Mouse (Mus musculus): ENCODE measurements around the gene Pdzrn3. TPM values are rescaled to one million over a fixed set of nuclear protein-coding genes. Genes with fewer than 3 reads are reported as not detected.

Pdzrn3 gene
- 22.9 and 24.6 TPM in 2 replicates for polyA plus RNA-seq (2015; fragmentation: Nextera tagmentation; extraction: Ambion mirVana)

GRCm38 (mm10) chr6:101377167-101377934, at the start of gene Pdzrn3:
TSS of gene Pdzrn3 (minus strand) at chr6:101377897.
- H3K9ac ChIP-seq (replicated peaks) = peak within 1 kb of the TSS; percentile 55
- under 1% methylated on average over 95 of the region's 111 CpGs for WGBS
- H3K36me3 ChIP-seq = no peaks in the 10 kb centered on the region
- H3K4me2 ChIP-seq = peak within 1 kb of the TSS; percentile 99
- H3K4me3 ChIP-seq (replicated peaks) = peak within 1 kb of the TSS; percentile 52
- H3K9me3 ChIP-seq (replicated peaks) = no peaks in the 10 kb centered on the region
- peaks cover 13% of the 10 kb centered on the region for H3K27me3 ChIP-seq (replicated peaks)
- peak; percentile 76 for ATAC-seq (ENCODE audit: low FRiP score)
- peak within 1 kb of the TSS; percentile 70 for H3K27ac ChIP-seq (replicated peaks)
- H3K4me1 ChIP-seq = peaks cover 35% of the 10 kb centered on the region

GRCm38 (mm10) chr6:101427296-101427695, 49.6 kb upstream of the Pdzrn3 start:
- H3K9me3 ChIP-seq (replicated peaks) = no peaks in the 10 kb centered on the region
- no peak overlapping the region for H3K9ac ChIP-seq (replicated peaks)
- H3K36me3 ChIP-seq = no peaks in the 10 kb centered on the region
- WGBS = 92% methylated on average over 3 of the region's 3 CpGs
- H3K4me3 ChIP-seq (replicated peaks) = no peak overlapping the region
- H3K27ac ChIP-seq (replicated peaks) = no peak overlapping the region
- no peaks in the 10 kb centered on the region for H3K27me3 ChIP-seq (replicated peaks)
- no peak overlapping the region for H3K4me2 ChIP-seq
- H3K4me1 ChIP-seq = peaks cover 6% of the 10 kb centered on the region
- ATAC-seq (ENCODE audit: low FRiP score) = no peak

- no peak for ATAC-seq (ENCODE audit: low FRiP score)
- WGBS = 43% methylated on average over 4 of the region's 4 CpGs
These were observed 48.6 kb upstream of the Pdzrn3 start for GRCm38 (mm10) chr6:101426301-101426700.

GRCm38 (mm10) chr6:101422084-101422954, 44.6 kb upstream of the Pdzrn3 start:
- no peak for ATAC-seq (ENCODE audit: low FRiP score)
- 29% methylated on average over 10 of the region's 10 CpGs for WGBS
- Histone ChIP-seq H3K36me3 (no peaks in the 10 kb centered on the region), H3K4me1 (peaks cover 6% of the 10 kb centered on the region), H3K27me3 (replicated peaks) (no peaks in the 10 kb centered on the region; the same call in 1 of the 2 replicates), H3K4me2 (no peak overlapping the region), H3K27ac (replicated peaks) (no peak overlapping the region), H3K9ac (replicated peaks) (no peak overlapping the region), H3K9me3 (replicated peaks) (no peaks in the 10 kb centered on the region), H3K4me3 (replicated peaks) (no peak overlapping the region)

More at GRCm38 (mm10) chr6:101426301-101426700, 48.6 kb upstream of the Pdzrn3 start:
- H3K4me1 ChIP-seq = peaks cover 6% of the 10 kb centered on the region
- no peak overlapping the region for H3K27ac ChIP-seq (replicated peaks)
- no peak overlapping the region for H3K9ac ChIP-seq (replicated peaks)
- H3K36me3 ChIP-seq = no peaks in the 10 kb centered on the region
- H3K9me3 ChIP-seq (replicated peaks) = no peaks in the 10 kb centered on the region
- H3K27me3 ChIP-seq (replicated peaks) = no peaks in the 10 kb centered on the region
- no peak overlapping the region for H3K4me2 ChIP-seq
- no peak overlapping the region for H3K4me3 ChIP-seq (replicated peaks)

GRCm38 (mm10) chr6:101418213-101418612, 40.5 kb upstream of the Pdzrn3 start:
- H3K4me3 ChIP-seq (replicated peaks) = no peak overlapping the region
- WGBS = 74% methylated on average over 5 of the region's 5 CpGs
- H3K27me3 ChIP-seq (replicated peaks) = no peaks in the 10 kb centered on the region; the same call in 1 of the 2 replicates
- H3K9me3 ChIP-seq (replicated peaks) = no peaks in the 10 kb centered on the region
- no peak overlapping the region for H3K4me2 ChIP-seq
- H3K27ac ChIP-seq (replicated peaks) = no peak overlapping the region
- ATAC-seq (ENCODE audit: low FRiP score) = no peak
- H3K9ac ChIP-seq (replicated peaks) = no peak overlapping the region
- H3K36me3 ChIP-seq = no peaks in the 10 kb centered on the region
- H3K4me1 ChIP-seq = no peaks in the 10 kb centered on the region

GRCm38 (mm10) chr6:101411701-101412100, 34.0 kb upstream of the Pdzrn3 start:
- H3K4me2 ChIP-seq = no peak overlapping the region
- no peaks in the 10 kb centered on the region for H3K27me3 ChIP-seq (replicated peaks)
- no peaks in the 10 kb centered on the region for H3K4me1 ChIP-seq
- H3K9ac ChIP-seq (replicated peaks) = no peak overlapping the region
- no peak overlapping the region for H3K4me3 ChIP-seq (replicated peaks)
- no peak for ATAC-seq (ENCODE audit: low FRiP score)
- 11% methylated on average over 1 of the region's 1 CpGs for WGBS
- H3K36me3 ChIP-seq = no peaks in the 10 kb centered on the region
- H3K9me3 ChIP-seq (replicated peaks) = no peaks in the 10 kb centered on the region
- H3K27ac ChIP-seq (replicated peaks) = no peak overlapping the region

- WGBS = 10% methylated on average over 2 of the region's 2 CpGs
These were observed 33.4 kb upstream of the Pdzrn3 start for GRCm38 (mm10) chr6:101411064-101411463.

GRCm38 (mm10) chr6:101396711-101397110, 19.0 kb upstream of the Pdzrn3 start:
- no peaks in the 10 kb centered on the region for H3K4me1 ChIP-seq
- no peaks in the 10 kb centered on the region for H3K36me3 ChIP-seq
- H3K27ac ChIP-seq (replicated peaks) = no peak overlapping the region
- H3K4me2 ChIP-seq = no peak overlapping the region
- H3K27me3 ChIP-seq (replicated peaks) = no peaks in the 10 kb centered on the region
- H3K9me3 ChIP-seq (replicated peaks) = no peaks in the 10 kb centered on the region
- no peak overlapping the region for H3K9ac ChIP-seq (replicated peaks)
- no peak overlapping the region for H3K4me3 ChIP-seq (replicated peaks)
- 89% methylated on average over 4 of the region's 4 CpGs for WGBS
- no peak for ATAC-seq (ENCODE audit: low FRiP score)

More at GRCm38 (mm10) chr6:101411064-101411463, 33.4 kb upstream of the Pdzrn3 start:
- Histone ChIP-seq H3K4me2 (no peak overlapping the region), H3K4me3 (replicated peaks) (no peak overlapping the region), H3K27ac (replicated peaks) (no peak overlapping the region), H3K9ac (replicated peaks) (no peak overlapping the region), H3K27me3 (replicated peaks) (no peaks in the 10 kb centered on the region), H3K36me3 (no peaks in the 10 kb centered on the region), H3K4me1 (no peaks in the 10 kb centered on the region), H3K9me3 (replicated peaks) (no peaks in the 10 kb centered on the region)
- ATAC-seq (ENCODE audit: low FRiP score) = no peak

- no peaks in the 10 kb centered on the region for H3K36me3 ChIP-seq
- no peak overlapping the region for H3K9ac ChIP-seq (replicated peaks)
- no peak overlapping the region for H3K4me2 ChIP-seq
- no peaks in the 10 kb centered on the region for H3K27me3 ChIP-seq (replicated peaks)
- ATAC-seq (ENCODE audit: low FRiP score) = no peak
- no peaks in the 10 kb centered on the region for H3K4me1 ChIP-seq
- H3K9me3 ChIP-seq (replicated peaks) = no peaks in the 10 kb centered on the region
- no peak overlapping the region for H3K27ac ChIP-seq (replicated peaks)
- no peak overlapping the region for H3K4me3 ChIP-seq (replicated peaks)
- 94% methylated on average over 6 of the region's 6 CpGs for WGBS
These were observed 18.2 kb upstream of the Pdzrn3 start for GRCm38 (mm10) chr6:101395908-101396307.

- Histone ChIP-seq H3K27me3 (replicated peaks) (no peaks in the 10 kb centered on the region), H3K4me3 (replicated peaks) (no peak overlapping the region), H3K4me1 (no peaks in the 10 kb centered on the region), H3K9me3 (replicated peaks) (no peaks in the 10 kb centered on the region), H3K4me2 (no peak overlapping the region), H3K9ac (replicated peaks) (no peak overlapping the region), H3K27ac (replicated peaks) (no peak overlapping the region), H3K36me3 (no peaks in the 10 kb centered on the region)
- 65% methylated on average over 2 of the region's 2 CpGs for WGBS
- no peak for ATAC-seq (ENCODE audit: low FRiP score)
These were observed 15.1 kb upstream of the Pdzrn3 start for GRCm38 (mm10) chr6:101392801-101393117.

- Histone ChIP-seq H3K9me3 (replicated peaks) (no peaks in the 10 kb centered on the region), H3K9ac (replicated peaks) (no peak overlapping the region), H3K27me3 (replicated peaks) (no peaks in the 10 kb centered on the region), H3K27ac (replicated peaks) (no peak overlapping the region), H3K4me2 (no peak overlapping the region), H3K4me1 (no peaks in the 10 kb centered on the region), H3K4me3 (replicated peaks) (no peak overlapping the region), H3K36me3 (no peaks in the 10 kb centered on the region)
- no peak for ATAC-seq (ENCODE audit: low FRiP score)
- WGBS = 81% methylated on average over 8 of the region's 8 CpGs
These were observed 14.6 kb upstream of the Pdzrn3 start for GRCm38 (mm10) chr6:101392107-101392800.
